Mouse (Mus musculus): ENCODE measurements around the gene 2310022B05Rik. TPM values are rescaled to one million over a fixed set of nuclear protein-coding genes. Genes with fewer than 3 reads are reported as not detected.

2310022B05Rik gene
- total RNA-seq, 1 experiment from 2014 or later = 2.6 TPM

GRCm38 (mm10) chr8:124663874-124664230 is 683 bp upstream of the 2310022B05Rik start:
- ATAC-seq (ENCODE audit: extremely low read depth, insufficient number of reproducible peaks, low FRiP score, poor library complexity, severe bottlenecking) = no peak

- ATAC-seq (ENCODE audit: extremely low read depth, insufficient number of reproducible peaks, low FRiP score, poor library complexity, severe bottlenecking) = no peak
These were observed 590 bp downstream of the 2310022B05Rik start for GRCm38 (mm10) chr8:124662446-124663111.

GRCm38 (mm10) chr8:124661781-124662180 is 1.4 kb downstream of the 2310022B05Rik start:
- ATAC-seq (ENCODE audit: extremely low read depth, insufficient number of reproducible peaks, low FRiP score, poor library complexity, severe bottlenecking) = no peak

GRCm38 (mm10) chr8:124658415-124658814 is 4.8 kb downstream of the 2310022B05Rik start:
- no peak for ATAC-seq (ENCODE audit: extremely low read depth, insufficient number of reproducible peaks, low FRiP score, poor library complexity, severe bottlenecking)

GRCm38 (mm10) chr8:124657961-124658360 is 5.2 kb downstream of the 2310022B05Rik start:
- no peak for ATAC-seq (ENCODE audit: extremely low read depth, insufficient number of reproducible peaks, low FRiP score, poor library complexity, severe bottlenecking)

- no peak for ATAC-seq (ENCODE audit: extremely low read depth, insufficient number of reproducible peaks, low FRiP score, poor library complexity, severe bottlenecking)
These were observed 9.3 kb downstream of the 2310022B05Rik start for GRCm38 (mm10) chr8:124653568-124654475.

- no peak for ATAC-seq (ENCODE audit: extremely low read depth, insufficient number of reproducible peaks, low FRiP score, poor library complexity, severe bottlenecking)
These were observed 10.6 kb downstream of the 2310022B05Rik start for GRCm38 (mm10) chr8:124652546-124652945.

- ATAC-seq (ENCODE audit: extremely low read depth, insufficient number of reproducible peaks, low FRiP score, poor library complexity, severe bottlenecking) = no peak
These were observed 11.4 kb downstream of the 2310022B05Rik start for GRCm38 (mm10) chr8:124651776-124652175.

- no peak for ATAC-seq (ENCODE audit: extremely low read depth, insufficient number of reproducible peaks, low FRiP score, poor library complexity, severe bottlenecking)
These were observed 14.9 kb downstream of the 2310022B05Rik start for GRCm38 (mm10) chr8:124648311-124648710.

GRCm38 (mm10) chr8:124643540-124644339 is 19.4 kb downstream of the 2310022B05Rik start:
- ATAC-seq (ENCODE audit: extremely low read depth, insufficient number of reproducible peaks, low FRiP score, poor library complexity, severe bottlenecking) = no peak

- ATAC-seq (ENCODE audit: extremely low read depth, insufficient number of reproducible peaks, low FRiP score, poor library complexity, severe bottlenecking) = no peak
These were observed 21.6 kb downstream of the 2310022B05Rik start for GRCm38 (mm10) chr8:124641599-124641998.

- ATAC-seq (ENCODE audit: extremely low read depth, insufficient number of reproducible peaks, low FRiP score, poor library complexity, severe bottlenecking) = no peak
These were observed 28.0 kb downstream of the 2310022B05Rik start for GRCm38 (mm10) chr8:124635247-124635502.

- ATAC-seq (ENCODE audit: extremely low read depth, insufficient number of reproducible peaks, low FRiP score, poor library complexity, severe bottlenecking) = no peak
These were observed 28.5 kb downstream of the 2310022B05Rik start for GRCm38 (mm10) chr8:124634411-124635246.

- ATAC-seq (ENCODE audit: extremely low read depth, insufficient number of reproducible peaks, low FRiP score, poor library complexity, severe bottlenecking) = no peak
These were observed 30.0 kb downstream of the 2310022B05Rik start for GRCm38 (mm10) chr8:124633001-124633703.

- ATAC-seq (ENCODE audit: extremely low read depth, insufficient number of reproducible peaks, low FRiP score, poor library complexity, severe bottlenecking) = no peak
These were observed 31.2 kb downstream of the 2310022B05Rik start for GRCm38 (mm10) chr8:124631966-124632365.

GRCm38 (mm10) chr8:124630891-124631290 is 32.3 kb downstream of the 2310022B05Rik start:
- ATAC-seq (ENCODE audit: extremely low read depth, insufficient number of reproducible peaks, low FRiP score, poor library complexity, severe bottlenecking) = no peak

- ATAC-seq (ENCODE audit: extremely low read depth, insufficient number of reproducible peaks, low FRiP score, poor library complexity, severe bottlenecking) = no peak
These were observed 32.7 kb downstream of the 2310022B05Rik start for GRCm38 (mm10) chr8:124630489-124630888.

- no peak for ATAC-seq (ENCODE audit: extremely low read depth, insufficient number of reproducible peaks, low FRiP score, poor library complexity, severe bottlenecking)
These were observed 36.9 kb downstream of the 2310022B05Rik start for GRCm38 (mm10) chr8:124626251-124626650.

Measured in neutrophil, adult 5-6 weeks (primary cell).